Mouse (Mus musculus) olfactory bulb, adult 2 months (tissue): ENCODE measurements around the gene Wdr5b.

Experiments
- CTCF ChIP-seq: fragments of 200-500 bp; IDR thresholded peaks from 2 replicates; pipeline ENCODE4 v1.5.1; 2012; ENCODE audit warnings: low read depth, mild to moderate bottlenecking, low read length, moderate library complexity; ENCODE audit not compliant: insufficient read depth
- POLR2A ChIP-seq: fragments of 200-500 bp; IDR thresholded peaks from 2 replicates; pipeline ENCODE4 v1.6.1; 2012; ENCODE audit warnings: mild to moderate bottlenecking, low read depth, low read length, moderate library complexity; ENCODE audit not compliant: insufficient read depth

GRCm38 (mm10) chr16:36047538-36047937, 6.5 kb downstream of the Wdr5b start:
- TF ChIP-seq CTCF (no peak), POLR2A (no peak)
